Mouse (Mus musculus) megakaryocyte, embryonic 14.5 days (primary cell): Measurements from ENCODE around the gene Hist1h4i. TPM values are rescaled to one million over a fixed set of nuclear protein-coding genes. Genes with fewer than 3 reads are reported as not detected.
A peak's percentile ranks its signal among the peaks of the same experiment; 100 is the strongest.

Source experiments
- H3K27me3 ChIP-seq: replicated peaks from 2 replicates; pipeline ENCODE3; 2012; ENCODE audit warnings: inconsistent platforms
- H3K36me3 ChIP-seq: replicated peaks from 2 replicates; pipeline ENCODE3; 2012; ENCODE audit warnings: low read length, inconsistent platforms, mixed read lengths
- H3K4me1 ChIP-seq: 2 replicates; pipeline ENCODE4 v1.6.1; 2012; ENCODE audit warnings: inconsistent platforms
- H3K4me3 ChIP-seq: replicated peaks from 2 replicates; pipeline ENCODE3; 2012; ENCODE audit warnings: moderate library complexity, mild to moderate bottlenecking, inconsistent platforms
- H3K9me3 ChIP-seq: 2 replicates; pipeline ENCODE4 v1.6.1; 2012; ENCODE audit warnings: inconsistent platforms
- FLI1 ChIP-seq: IDR thresholded peaks from 2 replicates; pipeline ENCODE4 v1.6.1; 2012; ENCODE audit warnings: low read length, inconsistent platforms, mixed read lengths
- GATA1 ChIP-seq: IDR thresholded peaks from 3 replicates; pipeline ENCODE4 v1.6.1; 2012; ENCODE audit warnings: mixed read lengths, low read length, inconsistent platforms, borderline replicate concordance
- polyA plus RNA-seq: library from polyadenylated mRNA; stranded (reverse); fragments of >175 nt; gene quantifications from 2 replicates; pipeline ENCODE4 v1.2.3, GENCODE M21; 2012; ENCODE audit warnings: low replicate concordance; ENCODE audit not compliant: insufficient read depth

The Hist1h4i gene
- polyA plus RNA-seq, 1 experiment = 304 TPM

GRCm38 (mm10) chr13:22026058-22027031, 14.8 kb downstream of the Hist1h4i start:
- Histone ChIP-seq H3K4me3 (peak overlapping the region; percentile 92), H3K27me3 (no peaks in the 10 kb centered on the region), H3K36me3 (no peaks in the 10 kb centered on the region), H3K9me3 (no peaks in the 10 kb centered on the region), H3K4me1 (peaks cover 39% of the 10 kb centered on the region)
- TF ChIP-seq FLI1 = no peak
- TF ChIP-seq GATA1 = no peak

GRCm38 (mm10) chr13:22022241-22022640, 18.9 kb downstream of the Hist1h4i start:
- Histone ChIP-seq H3K9me3 (no peaks in the 10 kb centered on the region), H3K4me3 (peak overlapping the region; percentile 94), H3K27me3 (peaks cover 2% of the 10 kb centered on the region), H3K36me3 (no peaks in the 10 kb centered on the region), H3K4me1 (peaks cover 25% of the 10 kb centered on the region)
- no peak for TF ChIP-seq GATA1
- no peak for TF ChIP-seq FLI1

- peaks cover 2% of the 10 kb centered on the region for H3K27me3 ChIP-seq
- TF ChIP-seq FLI1 = no peak
- no peak for TF ChIP-seq GATA1
- H3K4me3 ChIP-seq = peak overlapping the region; percentile 94
- H3K4me1 ChIP-seq = peaks cover 25% of the 10 kb centered on the region
- no peaks in the 10 kb centered on the region for H3K36me3 ChIP-seq
- H3K9me3 ChIP-seq = no peaks in the 10 kb centered on the region
These were observed 19.6 kb downstream of the Hist1h4i start for GRCm38 (mm10) chr13:22021581-22021980.

- TF ChIP-seq FLI1 (no peak), GATA1 (no peak)
These were observed 20.2 kb downstream of the Hist1h4i start for GRCm38 (mm10) chr13:22020901-22021339.

GRCm38 (mm10) chr13:22019934-22020835, 21.0 kb downstream of the Hist1h4i start:
- peak overlapping the region; percentile 94 for H3K4me3 ChIP-seq
- no peaks in the 10 kb centered on the region for H3K36me3 ChIP-seq
- H3K4me1 ChIP-seq = peaks cover 29% of the 10 kb centered on the region
- H3K9me3 ChIP-seq = no peaks in the 10 kb centered on the region
- no peak for TF ChIP-seq FLI1
- TF ChIP-seq GATA1 = no peak
- peaks cover 5% of the 10 kb centered on the region for H3K27me3 ChIP-seq

More at GRCm38 (mm10) chr13:22020901-22021339, 20.2 kb downstream of the Hist1h4i start:
- Histone ChIP-seq H3K36me3 (no peaks in the 10 kb centered on the region), H3K4me1 (peaks cover 28% of the 10 kb centered on the region), H3K9me3 (no peaks in the 10 kb centered on the region), H3K4me3 (peak overlapping the region; percentile 94), H3K27me3 (peaks cover 2% of the 10 kb centered on the region)

- H3K27me3 ChIP-seq = peaks cover 40% of the 10 kb centered on the region
- H3K9me3 ChIP-seq = no peaks in the 10 kb centered on the region
- TF ChIP-seq GATA1 (no peak), FLI1 (no peak)
- H3K36me3 ChIP-seq = no peaks in the 10 kb centered on the region
- H3K4me3 ChIP-seq = peak overlapping the region; percentile 86
- H3K4me1 ChIP-seq = peaks cover 39% of the 10 kb centered on the region
These were observed 25.4 kb downstream of the Hist1h4i start for GRCm38 (mm10) chr13:22015479-22016450.

- Histone ChIP-seq H3K4me1 (peaks cover 41% of the 10 kb centered on the region), H3K4me3 (peak overlapping the region; percentile 87), H3K9me3 (no peaks in the 10 kb centered on the region), H3K27me3 (peaks cover 51% of the 10 kb centered on the region), H3K36me3 (no peaks in the 10 kb centered on the region)
- TF ChIP-seq FLI1 (no peak), GATA1 (no peak)
These were observed 26.7 kb downstream of the Hist1h4i start for GRCm38 (mm10) chr13:22014411-22014845.

- H3K9me3 ChIP-seq = no peaks in the 10 kb centered on the region
- H3K27me3 ChIP-seq = peaks cover 58% of the 10 kb centered on the region
- TF ChIP-seq GATA1 (no peak), FLI1 (no peak)
- H3K4me3 ChIP-seq = peak overlapping the region; percentile 76
- H3K4me1 ChIP-seq = peaks cover 45% of the 10 kb centered on the region
- no peaks in the 10 kb centered on the region for H3K36me3 ChIP-seq
These were observed 27.4 kb downstream of the Hist1h4i start for GRCm38 (mm10) chr13:22013716-22014115.

GRCm38 (mm10) chr13:22009642-22010041, 31.5 kb downstream of the Hist1h4i start, which contains the start of gene Prss16:
Gene Prss16 (minus strand): TSS chr13:22009742.
- Histone ChIP-seq H3K9me3 (no peaks in the 10 kb centered on the region), H3K4me1 (peaks cover 52% of the 10 kb centered on the region), H3K27me3 (peaks cover 92% of the 10 kb centered on the region), H3K4me3 (no peak within 1 kb of the TSS), H3K36me3 (no peaks in the 10 kb centered on the region)
- no peak for TF ChIP-seq FLI1
- no peak for TF ChIP-seq GATA1
